Mouse (Mus musculus): ENCODE data around the gene Micu1. TPM values are rescaled to one million over a fixed set of nuclear protein-coding genes. Genes with fewer than 3 reads are reported as not detected.
A peak's percentile ranks its signal among the peaks of the same experiment; 100 is the strongest.
"Not testable (repeated sequence)": the region's sequence is repeated elsewhere in the genome, so short reads cannot be mapped to it uniquely, and the experiment has no call there.

Gene Micu1
- polyA plus RNA-seq, 1 experiment = 174 TPM

DNA sequence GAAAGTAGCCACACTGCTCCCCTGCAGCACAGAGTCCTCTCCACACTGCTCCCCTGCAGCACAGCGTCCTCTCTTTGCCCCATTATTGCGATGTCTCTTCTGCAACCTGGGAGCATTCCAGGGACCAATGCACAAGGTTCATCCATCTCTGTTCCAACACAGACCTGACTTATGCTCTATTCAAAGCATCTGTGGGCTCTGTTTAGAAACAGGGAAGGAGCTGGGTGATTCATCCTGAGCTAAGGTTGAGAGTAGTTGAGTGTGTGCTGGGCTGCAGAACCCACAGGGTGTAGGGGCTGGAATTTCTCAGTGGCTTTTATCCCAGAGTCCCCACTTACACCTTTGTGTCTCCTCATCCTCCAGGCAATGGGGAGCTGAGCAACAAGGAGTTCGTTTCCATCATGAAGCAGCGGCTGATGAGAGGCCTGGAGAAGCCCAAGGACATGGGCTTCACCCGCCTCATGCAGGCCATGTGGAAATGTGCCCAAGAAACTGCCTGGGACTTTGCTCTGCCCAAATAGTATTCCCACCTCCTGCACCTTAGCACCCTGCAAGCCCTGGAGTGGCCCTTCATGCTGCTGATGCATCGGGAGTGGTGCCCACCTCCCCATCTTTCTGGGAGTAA lies 160.7 kb downstream of the Micu1 start:
- WGBS = 56% methylated on average over 6 of the region's 6 CpGs
- DNase-seq = no peak
- Histone ChIP-seq H3K27ac (ENCODE audit: insufficient read depth, low read length) (no peak overlapping the region), H3K4me3 (replicated peaks; ENCODE audit: insufficient read depth, low read depth, low read length) (no peak overlapping the region), H3K4me1 (ENCODE audit: control insufficient read depth, insufficient read depth, low read length) (no peaks in the 10 kb centered on the region), H3K27me3 (ENCODE audit: control insufficient read depth, insufficient read depth, low read length) (no peaks in the 10 kb centered on the region)
- TF ChIP-seq CTCF (IDR thresholded peaks at IDR 0.05; ENCODE audit: borderline replicate concordance, insufficient read depth, low read depth, low read length) (no peak), POLR2A (IDR thresholded peaks at IDR 0.05; ENCODE audit: borderline replicate concordance, insufficient read depth, low read length) (no peak)

DNA sequence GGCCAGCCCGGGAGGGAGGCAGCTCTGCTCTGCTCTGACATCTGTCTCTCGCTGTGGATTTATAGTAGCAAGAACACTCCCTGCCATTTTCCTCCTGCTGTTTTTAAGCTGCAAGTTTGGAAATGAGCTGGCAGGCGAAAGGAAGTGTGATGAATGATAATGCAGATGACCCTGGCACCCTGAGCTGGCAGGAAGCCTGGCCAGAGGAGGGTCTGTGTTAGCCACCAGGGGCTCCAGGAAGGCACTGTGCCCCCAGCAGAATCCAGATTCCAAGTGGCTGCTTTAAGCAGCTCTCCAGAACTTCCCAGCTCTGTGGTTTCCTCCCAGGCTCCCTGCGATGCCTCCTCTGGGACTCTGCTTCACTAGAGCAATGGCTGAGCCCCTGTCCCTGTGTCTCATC lies 161.3 kb downstream of the Micu1 start:
- Histone ChIP-seq H3K4me3 (replicated peaks; ENCODE audit: insufficient read depth, low read depth, low read length) (no peak overlapping the region), H3K4me1 (ENCODE audit: control insufficient read depth, insufficient read depth, low read length) (no peaks in the 10 kb centered on the region), H3K27me3 (ENCODE audit: control insufficient read depth, insufficient read depth, low read length) (no peaks in the 10 kb centered on the region), H3K27ac (ENCODE audit: insufficient read depth, low read length) (no peak overlapping the region)
- no peak for DNase-seq
- 68% methylated on average over 4 of the region's 4 CpGs for WGBS
- TF ChIP-seq CTCF (IDR thresholded peaks at IDR 0.05; ENCODE audit: borderline replicate concordance, insufficient read depth, low read depth, low read length) (no peak), POLR2A (IDR thresholded peaks at IDR 0.05; ENCODE audit: borderline replicate concordance, insufficient read depth, low read length) (no peak)

DNA sequence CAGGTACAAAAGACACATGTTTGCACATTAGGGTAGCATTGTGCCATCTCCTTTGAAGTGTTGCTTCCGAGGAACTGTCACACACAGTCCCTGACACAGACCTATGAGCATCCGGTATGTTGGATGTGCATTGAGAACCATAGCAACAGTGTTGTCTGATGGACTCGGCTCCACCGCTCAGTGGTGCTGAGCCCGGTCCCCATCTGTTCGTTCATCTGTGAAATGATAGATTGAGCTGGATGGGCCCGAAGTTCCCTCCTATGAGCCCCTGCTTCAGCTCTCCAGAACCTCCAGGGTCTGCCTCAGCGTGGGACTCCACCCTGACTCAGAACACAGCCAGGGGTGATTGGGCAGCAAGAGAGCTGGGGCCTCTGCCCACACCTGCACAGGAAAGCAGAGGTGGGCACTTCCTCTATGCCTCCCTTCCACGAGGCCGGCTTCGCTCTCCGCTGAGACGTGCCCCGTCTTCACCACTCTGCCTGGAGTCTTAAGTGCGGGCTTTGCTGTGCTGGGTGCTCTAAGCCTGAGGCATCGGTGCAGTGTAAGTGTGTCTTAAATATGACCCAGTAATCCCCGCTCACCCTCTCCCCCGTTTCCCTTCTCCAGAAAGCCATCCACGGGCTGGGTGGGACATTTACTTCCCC lies 162.1 kb downstream of the Micu1 start:
- 64% methylated on average over 19 of the region's 19 CpGs for WGBS
- no peak overlapping the region for H3K27ac ChIP-seq (ENCODE audit: insufficient read depth, low read length)

DNA sequence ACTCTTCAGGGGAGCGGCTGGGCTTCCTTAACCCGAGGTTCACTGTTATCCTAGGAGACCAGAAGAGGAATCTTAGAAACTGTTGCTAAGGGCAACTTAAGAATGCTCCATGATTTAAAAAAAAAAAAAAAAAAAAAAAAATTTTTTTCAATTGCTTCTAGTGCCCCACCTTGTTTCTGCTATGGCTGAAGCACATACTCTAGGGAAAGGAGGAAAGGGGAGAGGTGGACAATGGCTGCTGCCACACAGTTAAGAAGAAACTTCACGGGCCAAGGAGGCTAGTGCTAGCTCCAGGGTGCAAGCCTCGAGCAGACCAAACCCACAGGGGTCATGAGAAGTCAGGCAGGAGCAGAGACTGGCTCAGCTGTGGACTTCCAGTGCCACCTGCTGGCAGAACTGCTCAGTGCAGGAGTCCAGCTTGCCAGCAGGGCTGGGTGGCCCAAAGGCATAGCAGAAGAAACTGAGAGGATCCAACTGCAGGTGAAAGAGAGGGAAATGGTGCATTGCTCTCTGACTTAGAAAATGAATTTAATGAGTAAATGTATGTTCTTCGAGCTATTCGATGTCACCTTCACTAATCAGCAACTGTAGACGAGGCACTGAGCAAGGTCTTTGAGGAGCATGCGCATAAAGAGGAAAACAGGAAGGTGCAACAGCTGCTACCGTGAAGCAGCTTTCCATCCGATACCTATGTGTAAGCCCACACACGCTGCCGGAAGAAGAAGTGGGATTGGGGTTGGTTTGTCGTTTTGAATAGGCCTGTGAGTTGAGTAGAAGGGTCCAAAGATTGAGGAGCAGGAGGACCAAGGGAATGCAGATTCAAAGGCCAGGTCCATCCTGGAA lies 162.8 kb downstream of the Micu1 start:
- TF ChIP-seq CTCF (IDR thresholded peaks at IDR 0.05; ENCODE audit: borderline replicate concordance, insufficient read depth, low read depth, low read length) (peak; percentile 100), POLR2A (IDR thresholded peaks at IDR 0.05; ENCODE audit: borderline replicate concordance, insufficient read depth, low read length) (no peak)
- Histone ChIP-seq H3K4me1 (ENCODE audit: control insufficient read depth, insufficient read depth, low read length) (no peaks in the 10 kb centered on the region), H3K27me3 (ENCODE audit: control insufficient read depth, insufficient read depth, low read length) (no peaks in the 10 kb centered on the region), H3K27ac (ENCODE audit: insufficient read depth, low read length) (no peak overlapping the region), H3K4me3 (replicated peaks; ENCODE audit: insufficient read depth, low read depth, low read length) (no peak overlapping the region)
- peak; percentile 77 to 87 for DNase-seq
- WGBS = 41% methylated on average over 13 of the region's 13 CpGs

More for the DNA sequence above, 162.1 kb downstream of the Micu1 start:
- no peak overlapping the region for H3K4me3 ChIP-seq (replicated peaks; ENCODE audit: insufficient read depth, low read depth, low read length)
- no peak for TF ChIP-seq POLR2A (IDR thresholded peaks at IDR 0.05; ENCODE audit: borderline replicate concordance, insufficient read depth, low read length)
- TF ChIP-seq CTCF (IDR thresholded peaks at IDR 0.05; ENCODE audit: borderline replicate concordance, insufficient read depth, low read depth, low read length) = no peak
- H3K27me3 ChIP-seq (ENCODE audit: control insufficient read depth, insufficient read depth, low read length) = no peaks in the 10 kb centered on the region
- no peaks in the 10 kb centered on the region for H3K4me1 ChIP-seq (ENCODE audit: control insufficient read depth, insufficient read depth, low read length)
- no peak for DNase-seq

DNA sequence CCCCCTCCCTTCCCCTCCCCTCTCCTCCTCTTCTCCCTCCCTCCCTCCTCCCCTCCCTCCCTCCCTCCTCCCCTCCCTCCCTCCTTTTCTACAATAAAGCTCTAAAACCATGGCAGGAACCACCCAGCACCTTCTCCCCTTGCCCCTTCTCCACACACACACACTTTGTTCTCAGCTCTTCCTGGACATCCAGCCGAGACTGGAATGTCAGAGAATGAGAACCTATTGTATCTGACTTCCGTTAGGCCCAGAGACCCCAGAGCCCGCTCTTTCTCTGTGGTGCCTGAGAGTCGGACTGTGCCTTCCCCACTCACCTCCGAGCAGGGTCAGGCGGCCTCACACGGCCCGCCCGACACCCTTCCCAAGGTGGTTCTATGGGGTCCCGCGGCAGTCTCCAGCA lies 166.0 kb downstream of the Micu1 start:
- 59% methylated on average over 11 of the region's 11 CpGs for WGBS
- H3K27me3 ChIP-seq (ENCODE audit: control insufficient read depth, insufficient read depth, low read length) = no peaks in the 10 kb centered on the region
- no peaks in the 10 kb centered on the region for H3K4me1 ChIP-seq (ENCODE audit: control insufficient read depth, insufficient read depth, low read length)
- no peak overlapping the region for H3K27ac ChIP-seq (ENCODE audit: insufficient read depth, low read length)
- no peak for TF ChIP-seq CTCF (IDR thresholded peaks at IDR 0.05; ENCODE audit: borderline replicate concordance, insufficient read depth, low read depth, low read length)
- TF ChIP-seq POLR2A (IDR thresholded peaks at IDR 0.05; ENCODE audit: borderline replicate concordance, insufficient read depth, low read length) = no peak
- DNase-seq = no peak
- H3K4me3 ChIP-seq (replicated peaks; ENCODE audit: insufficient read depth, low read depth, low read length) = no peak overlapping the region

DNA sequence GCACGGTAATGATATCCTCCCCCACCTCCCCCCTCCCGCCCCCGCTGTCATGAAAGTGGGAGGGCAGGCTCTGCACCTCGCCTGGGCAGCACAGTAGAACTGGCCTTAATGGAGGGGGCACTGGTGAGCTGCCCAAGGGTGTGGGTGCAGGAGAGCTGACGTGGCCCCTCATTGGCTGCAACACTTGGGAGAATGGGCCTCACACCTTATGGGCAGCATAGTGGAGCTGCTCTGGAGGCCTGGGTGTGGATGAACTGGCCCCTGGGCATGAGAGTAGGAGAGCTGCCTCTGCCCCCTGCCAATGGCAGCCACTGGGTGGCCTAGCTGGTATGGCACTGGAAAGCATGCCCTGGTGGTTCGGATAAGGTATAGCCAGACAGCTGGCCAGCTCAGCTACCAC lies 167.8 kb downstream of the Micu1 start:
- Histone ChIP-seq H3K27me3 (ENCODE audit: control insufficient read depth, insufficient read depth, low read length) (no peaks in the 10 kb centered on the region), H3K4me3 (replicated peaks; ENCODE audit: insufficient read depth, low read depth, low read length) (no peak overlapping the region), H3K4me1 (ENCODE audit: control insufficient read depth, insufficient read depth, low read length) (no peaks in the 10 kb centered on the region), H3K27ac (ENCODE audit: insufficient read depth, low read length) (no peak overlapping the region)
- WGBS = 87% methylated on average over 6 of the region's 6 CpGs
- TF ChIP-seq POLR2A (IDR thresholded peaks at IDR 0.05; ENCODE audit: borderline replicate concordance, insufficient read depth, low read length) (no peak), CTCF (IDR thresholded peaks at IDR 0.05; ENCODE audit: borderline replicate concordance, insufficient read depth, low read depth, low read length) (no peak)
- DNase-seq = no peak

DNA sequence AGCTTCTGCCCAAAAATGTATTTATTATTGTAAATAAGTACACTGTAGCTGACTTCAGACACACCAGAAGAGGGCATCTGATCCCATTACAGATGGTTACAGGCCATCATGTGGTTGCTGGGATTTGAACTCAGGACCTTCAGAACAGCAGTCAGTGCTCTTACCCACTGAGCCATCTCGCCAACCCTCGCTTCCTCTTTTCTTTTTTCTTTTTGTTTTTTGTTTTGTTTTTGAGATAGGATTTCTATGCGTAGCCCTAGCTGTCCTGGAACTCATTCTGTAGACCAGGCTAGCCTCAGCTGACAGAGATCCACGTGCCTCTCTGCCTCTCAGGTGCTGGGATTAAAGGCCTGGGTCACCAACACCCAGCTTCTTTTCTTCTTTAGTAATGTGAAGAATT lies 170.4 kb downstream of the Micu1 start:
- H3K27me3 ChIP-seq (ENCODE audit: control insufficient read depth, insufficient read depth, low read length); H3K27ac ChIP-seq (ENCODE audit: insufficient read depth, low read length); H3K4me1 ChIP-seq (ENCODE audit: control insufficient read depth, insufficient read depth, low read length); H3K4me3 ChIP-seq (replicated peaks; ENCODE audit: insufficient read depth, low read depth, low read length); DNase-seq: not testable (repeated sequence)
- 93% methylated on average over 4 of the region's 4 CpGs for WGBS

DNA sequence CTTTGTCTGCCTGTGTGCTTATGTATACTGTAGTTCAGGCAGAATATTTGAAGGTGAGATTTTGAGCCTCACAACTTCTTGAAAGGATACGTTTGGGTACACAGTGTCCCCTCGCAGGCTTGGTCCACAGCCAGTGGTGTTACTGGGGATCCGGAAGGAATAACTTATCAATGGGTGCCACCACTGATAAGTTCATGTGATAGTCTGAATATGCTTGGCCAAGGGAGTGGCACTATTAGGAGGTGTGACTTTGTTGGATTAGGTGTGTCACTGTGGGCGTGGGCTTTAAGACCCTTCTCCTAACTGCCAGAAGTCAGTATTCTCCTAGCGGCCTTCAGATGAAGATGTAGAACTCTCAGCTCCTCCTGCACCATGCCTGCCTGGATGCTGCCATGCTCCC lies 170.9 kb downstream of the Micu1 start:
- no peaks in the 10 kb centered on the region for H3K4me1 ChIP-seq (ENCODE audit: control insufficient read depth, insufficient read depth, low read length)
- H3K27ac ChIP-seq (ENCODE audit: insufficient read depth, low read length) = no peak overlapping the region
- no peak for TF ChIP-seq POLR2A (IDR thresholded peaks at IDR 0.05; ENCODE audit: borderline replicate concordance, insufficient read depth, low read length)
- TF ChIP-seq CTCF (IDR thresholded peaks at IDR 0.05; ENCODE audit: borderline replicate concordance, insufficient read depth, low read depth, low read length) = no peak
- DNase-seq = no peak
- 94% methylated on average over 5 of the region's 5 CpGs for WGBS
- no peaks in the 10 kb centered on the region for H3K27me3 ChIP-seq (ENCODE audit: control insufficient read depth, insufficient read depth, low read length)
- H3K4me3 ChIP-seq (replicated peaks; ENCODE audit: insufficient read depth, low read depth, low read length) = no peak overlapping the region

All from cerebellum, adult 2 months (tissue).